Mouse (Mus musculus): ENCODE measurements around the gene Gucd1.
"Not testable (repeated sequence)": the region's sequence is repeated elsewhere in the genome, so short reads cannot be mapped to it uniquely, and the experiment has no call there.

GRCm38 (mm10) chr10:75353838-75354241, 163.9 kb downstream of the Gucd1 start:
- not testable (repeated sequence) for TF ChIP-seq CTCF (IDR thresholded peaks at IDR 0.05; ENCODE audit: low read depth, low read length); POLR2A (IDR thresholded peaks at IDR 0.05; ENCODE audit: borderline replicate concordance, low read depth, low read length)
